Mouse (Mus musculus): ENCODE measurements around the gene Arid3b.

GRCm38 (mm10) chr9:57810691-57811090 lies 25.9 kb downstream of the Arid3b start:
- TF ChIP-seq POLR2A (IDR thresholded peaks at IDR 0.05; ENCODE audit: control insufficient read depth, low read depth, low read length) = no peak
- TF ChIP-seq CTCF (IDR thresholded peaks at IDR 0.05; ENCODE audit: control insufficient read depth, insufficient read depth, insufficient replicate concordance, low read depth, low read length) = no peak
